Mouse (Mus musculus) cortical plate, adult 2 months (tissue): ENCODE measurements around the gene Fsd2. TPM values are rescaled to one million over a fixed set of nuclear protein-coding genes. Genes with fewer than 3 reads are reported as not detected.

Experiments used
- H3K27ac ChIP-seq: fragments of 200-500 bp; 2 replicates; pipeline ENCODE4 v1.5.1; 2012; ENCODE audit warnings: low read length, control low read depth, inconsistent platforms; ENCODE audit not compliant: insufficient read depth
- H3K4me1 ChIP-seq: fragments of 200-500 bp; 2 replicates; pipeline ENCODE4 v1.6.1; 2011; ENCODE audit warnings: low read length; ENCODE audit not compliant: control insufficient read depth, insufficient read depth
- H3K4me3 ChIP-seq: fragments of 200-500 bp; 2 replicates; pipeline ENCODE4 v1.5.1; 2011; ENCODE audit warnings: mild to moderate bottlenecking, low read length, control low read depth; ENCODE audit not compliant: insufficient read depth
- CTCF ChIP-seq: fragments of 200-500 bp; IDR thresholded peaks from 2 replicates; pipeline ENCODE4 v1.5.1; 2011; ENCODE audit warnings: mild to moderate bottlenecking, control low read depth, low read length; ENCODE audit not compliant: insufficient read depth; ENCODE audit errors: extremely low read depth
- POLR2A ChIP-seq: fragments of 200-500 bp; IDR thresholded peaks from 2 replicates; pipeline ENCODE4 v1.6.1; 2011; ENCODE audit warnings: mild to moderate bottlenecking, low read length, control low read depth; ENCODE audit not compliant: insufficient read depth; ENCODE audit errors: extremely low read depth
- polyA plus RNA-seq: library from polyadenylated mRNA; depleted of rRNA; stranded (reverse); fragments of >200 nt; gene quantifications from 2 replicates; pipeline ENCODE4 v1.2.3, GENCODE M21; 2012

Gene Fsd2
- polyA plus RNA-seq, 1 experiment = 0.13 TPM

GRCm38 (mm10) chr7:81595056-81595455, 28.3 kb upstream of the Fsd2 start:
- Histone ChIP-seq H3K27ac (no peak overlapping the region), H3K4me3 (no peak overlapping the region), H3K4me1 (peaks cover 8% of the 10 kb centered on the region)
- TF ChIP-seq POLR2A (no peak), CTCF (no peak)

- no peak overlapping the region for H3K27ac ChIP-seq
- no peak for TF ChIP-seq POLR2A
- no peak for TF ChIP-seq CTCF
- peaks cover 2% of the 10 kb centered on the region; the same call in 1 of the 2 replicates for H3K4me1 ChIP-seq
- H3K4me3 ChIP-seq = no peak overlapping the region
Observed at GRCm38 (mm10) chr7:81593387-81593786, 26.6 kb upstream of the Fsd2 start.

- no peak overlapping the region for H3K4me3 ChIP-seq
- TF ChIP-seq POLR2A (no peak), CTCF (no peak)
Observed at GRCm38 (mm10) chr7:81592686-81593085, 25.9 kb upstream of the Fsd2 start.

GRCm38 (mm10) chr7:81587238-81587637, 20.5 kb upstream of the Fsd2 start:
- TF ChIP-seq CTCF (no peak), POLR2A (no peak)
- H3K4me1 ChIP-seq = no peaks in the 10 kb centered on the region
- H3K27ac ChIP-seq = no peak overlapping the region
- no peak overlapping the region for H3K4me3 ChIP-seq

More at GRCm38 (mm10) chr7:81592686-81593085, 25.9 kb upstream of the Fsd2 start:
- Histone ChIP-seq H3K27ac (no peak overlapping the region), H3K4me1 (peaks cover 2% of the 10 kb centered on the region; the same call in 1 of the 2 replicates)

- no peak for TF ChIP-seq CTCF
- no peak for TF ChIP-seq POLR2A
- no peaks in the 10 kb centered on the region for H3K4me1 ChIP-seq
- H3K27ac ChIP-seq = no peak overlapping the region
- H3K4me3 ChIP-seq = no peak overlapping the region
Observed at GRCm38 (mm10) chr7:81585326-81585725, 18.6 kb upstream of the Fsd2 start.

- no peak overlapping the region for H3K4me3 ChIP-seq
- TF ChIP-seq CTCF = no peak
- TF ChIP-seq POLR2A = no peak
- no peaks in the 10 kb centered on the region for H3K4me1 ChIP-seq
- no peak overlapping the region for H3K27ac ChIP-seq
Observed at GRCm38 (mm10) chr7:81583512-81583911, 16.8 kb upstream of the Fsd2 start.

- H3K4me3 ChIP-seq = no peak overlapping the region
- H3K27ac ChIP-seq = no peak overlapping the region
- no peak for TF ChIP-seq POLR2A
- H3K4me1 ChIP-seq = no peaks in the 10 kb centered on the region
Observed at GRCm38 (mm10) chr7:81579312-81579711, 12.6 kb upstream of the Fsd2 start.

- Histone ChIP-seq H3K4me3 (no peak overlapping the region), H3K27ac (no peak overlapping the region), H3K4me1 (peaks cover 1% of the 10 kb centered on the region; the same call in 1 of the 2 replicates)
- TF ChIP-seq POLR2A (no peak), CTCF (no peak)
Observed at GRCm38 (mm10) chr7:81578413-81578812, 11.7 kb upstream of the Fsd2 start.

- TF ChIP-seq POLR2A (no peak), CTCF (no peak)
- no peak overlapping the region for H3K27ac ChIP-seq
- no peak overlapping the region for H3K4me3 ChIP-seq
- H3K4me1 ChIP-seq = peaks cover 5% of the 10 kb centered on the region; the same call in 1 of the 2 replicates
Observed at GRCm38 (mm10) chr7:81577872-81578271, 11.1 kb upstream of the Fsd2 start.

- no peak overlapping the region for H3K4me3 ChIP-seq
- peaks cover 8% of the 10 kb centered on the region; the same call in 1 of the 2 replicates for H3K4me1 ChIP-seq
- no peak for TF ChIP-seq CTCF
- H3K27ac ChIP-seq = no peak overlapping the region
Observed at GRCm38 (mm10) chr7:81575606-81576005, 8.9 kb upstream of the Fsd2 start.
